Mouse (Mus musculus) fat pad, adult 2 months (tissue): ENCODE measurements around the gene Acbd5.

Source experiments
- DNase-seq: peaks from one replicate; pipeline ENCODE4 v3.0.0-alpha.2; 2011; ENCODE audit warnings: low read depth, low spot score; ENCODE audit errors: extremely low read depth

Gene Acbd5

GRCm38 (mm10) chr2:23068370-23068737, 387 bp downstream of the Acbd5 start:
- DNase-seq = no peak

GRCm38 (mm10) chr2:23068894-23069744, 1.2 kb downstream of the Acbd5 start:
- no peak for DNase-seq

GRCm38 (mm10) chr2:23070491-23070890, 2.5 kb downstream of the Acbd5 start:
- no peak for DNase-seq

- DNase-seq = no peak
Observed at GRCm38 (mm10) chr2:23071406-23071805, 3.4 kb downstream of the Acbd5 start.

- DNase-seq = no peak
Observed at GRCm38 (mm10) chr2:23075846-23076245, 7.9 kb downstream of the Acbd5 start.

GRCm38 (mm10) chr2:23076783-23077182, 8.8 kb downstream of the Acbd5 start:
- DNase-seq = no peak

GRCm38 (mm10) chr2:23077693-23078092, 9.7 kb downstream of the Acbd5 start:
- no peak for DNase-seq

- DNase-seq = no peak
Observed at GRCm38 (mm10) chr2:23078588-23078987, 10.6 kb downstream of the Acbd5 start.

- no peak for DNase-seq
Observed at GRCm38 (mm10) chr2:23084540-23084939, 16.6 kb downstream of the Acbd5 start.

GRCm38 (mm10) chr2:23092216-23092615, 24.2 kb downstream of the Acbd5 start:
- no peak for DNase-seq

GRCm38 (mm10) chr2:23097028-23097427, 29.1 kb downstream of the Acbd5 start:
- DNase-seq = no peak

GRCm38 (mm10) chr2:23102266-23102665, 34.3 kb downstream of the Acbd5 start:
- DNase-seq = no peak

GRCm38 (mm10) chr2:23119573-23119972, 51.6 kb downstream of the Acbd5 start:
- no peak for DNase-seq

- no peak for DNase-seq
Observed at GRCm38 (mm10) chr2:23155199-23155621, 87.2 kb downstream of the Acbd5 start.

- DNase-seq = peak; percentile 40
Observed at GRCm38 (mm10) chr2:23155777-23156607, 88.0 kb downstream of the Acbd5 start, which contains the start of the genes Mastl and Yme1l1. TSS of gene Mastl (minus strand) at chr2:23156024. TSS of gene Yme1l1 (plus strand) at chr2:23156369.

- no peak for DNase-seq
Observed at GRCm38 (mm10) chr2:23156608-23157081, 88.7 kb downstream of the Acbd5 start.
